Mouse (Mus musculus) Muller cell, postnatal 12 days (primary cell): ENCODE data around the gene Dapp1.
"Not testable (repeated sequence)": the region's sequence is repeated elsewhere in the genome, so short reads cannot be mapped to it uniquely, and the experiment has no call there.

Experiments used
- DNase-seq: peaks from one replicate; pipeline ENCODE4 v3.0.0-alpha.2; 2015; ENCODE audit errors: inconsistent ontology term

The Dapp1 gene

DNA sequence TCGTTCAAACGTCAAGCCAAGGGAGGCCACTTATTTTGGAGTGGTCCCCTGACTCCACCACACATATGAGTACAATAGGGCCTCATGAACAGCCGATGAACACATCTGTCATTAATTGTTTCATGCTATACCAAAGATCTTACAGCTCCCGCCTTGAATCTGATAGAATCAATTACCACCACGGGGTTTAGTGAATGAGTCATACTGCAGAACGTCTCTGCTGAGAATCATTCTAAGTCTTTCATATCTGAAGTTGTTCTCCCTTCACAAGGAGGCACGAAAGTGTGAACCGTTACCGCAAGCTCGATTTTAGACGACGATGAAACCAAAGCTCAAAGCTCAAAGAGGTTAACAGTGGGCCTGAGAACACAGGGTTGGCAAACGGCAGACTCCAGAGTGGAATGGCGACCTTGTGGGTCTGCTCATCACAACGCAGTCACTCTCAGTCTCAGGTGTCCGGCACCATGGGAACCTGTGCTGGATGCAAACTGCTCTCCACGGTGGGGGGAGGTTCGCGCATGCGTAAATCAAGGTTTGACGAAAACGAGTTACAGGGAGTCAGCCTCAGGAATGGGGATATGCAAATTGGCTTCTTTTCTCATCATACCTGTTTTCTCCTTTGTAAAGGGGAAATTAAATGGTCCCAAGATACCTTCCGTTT, 27.0 kb downstream of the Dapp1 start:
- no peak for DNase-seq

- peak; percentile 29 for DNase-seq
Measured at GRCm38 (mm10) chr3:137952914-137953880, 28.1 kb downstream of the Dapp1 start.

DNA sequence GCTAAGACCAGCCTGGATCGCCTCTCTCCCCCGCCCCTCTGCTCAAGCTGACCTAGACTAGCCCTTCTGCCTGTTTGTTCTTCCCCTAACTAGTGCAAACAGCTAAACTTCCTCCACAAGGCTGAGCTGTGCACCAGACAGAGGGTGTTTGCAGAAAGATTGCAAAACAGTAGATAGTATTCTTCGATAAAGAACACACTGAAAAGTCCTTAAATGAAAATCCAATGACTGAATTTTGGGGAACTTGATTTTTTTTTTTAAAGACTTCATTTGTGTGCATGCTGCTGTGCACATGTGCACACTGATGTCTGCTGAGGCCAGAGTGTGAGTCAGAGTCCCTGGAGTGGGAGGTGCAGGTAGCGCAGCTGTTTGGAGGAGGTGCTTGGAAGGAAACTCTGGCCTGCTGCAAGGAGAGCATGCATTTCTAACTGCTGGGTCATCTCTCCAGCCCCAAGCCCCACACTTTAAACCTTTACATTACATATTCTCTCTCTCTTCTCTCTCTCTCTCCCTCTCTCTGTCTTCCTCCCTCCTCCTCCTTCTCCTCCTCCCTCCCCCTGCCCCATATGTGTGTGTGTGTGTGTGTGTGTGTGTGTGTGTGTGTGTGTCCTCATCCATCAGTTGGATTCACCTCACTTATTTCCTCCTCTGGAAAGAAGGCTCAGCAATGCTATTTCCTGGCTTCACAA, 29.0 kb downstream of the Dapp1 start:
- peak; percentile 41 for DNase-seq

DNA sequence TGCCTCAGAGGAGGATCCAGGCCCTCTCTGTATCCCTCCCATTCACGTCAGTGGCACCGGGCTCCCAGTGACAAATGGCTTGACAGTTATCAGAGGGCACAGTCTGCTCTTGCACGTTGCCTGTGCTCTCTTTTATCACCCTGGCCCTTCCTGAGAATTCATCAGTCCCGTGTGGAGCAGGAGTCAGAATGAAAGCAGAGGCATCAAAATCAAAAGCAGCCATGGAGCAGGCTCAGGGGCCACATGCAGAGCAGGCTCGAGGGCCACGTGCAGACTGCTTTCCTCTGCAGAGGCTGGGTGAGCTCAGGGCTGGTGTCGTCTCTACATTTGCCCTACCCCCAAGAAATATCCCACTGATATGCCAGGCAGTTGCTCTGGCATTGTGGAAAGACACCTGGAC, 29.5 kb downstream of the Dapp1 start:
- no peak for DNase-seq

GRCm38 (mm10) chr3:137951302-137951701, 30.0 kb downstream of the Dapp1 start:
- not testable (repeated sequence) for DNase-seq

GRCm38 (mm10) chr3:137950191-137950885, 31.0 kb downstream of the Dapp1 start:
- no peak for DNase-seq

DNA sequence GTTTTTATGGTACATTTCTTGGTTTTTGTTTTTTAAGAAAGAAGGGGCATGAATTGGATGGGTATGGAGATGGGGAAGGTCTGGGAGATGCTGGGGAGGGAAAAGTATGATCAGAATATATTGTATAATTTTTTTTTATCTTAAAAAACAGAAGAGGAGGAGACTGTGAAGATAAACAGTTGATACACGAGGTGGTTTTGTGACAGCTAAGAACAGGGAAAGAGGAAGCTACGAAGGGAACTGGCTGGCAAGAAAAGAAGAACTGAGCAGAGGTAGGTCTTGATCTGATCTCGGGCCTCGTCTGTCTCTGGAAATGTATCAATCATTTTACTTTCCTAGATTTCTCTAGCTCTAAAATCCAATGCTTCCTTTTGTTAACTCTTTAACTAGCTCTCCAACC, 33.8 kb downstream of the Dapp1 start:
- no peak for DNase-seq

DNA sequence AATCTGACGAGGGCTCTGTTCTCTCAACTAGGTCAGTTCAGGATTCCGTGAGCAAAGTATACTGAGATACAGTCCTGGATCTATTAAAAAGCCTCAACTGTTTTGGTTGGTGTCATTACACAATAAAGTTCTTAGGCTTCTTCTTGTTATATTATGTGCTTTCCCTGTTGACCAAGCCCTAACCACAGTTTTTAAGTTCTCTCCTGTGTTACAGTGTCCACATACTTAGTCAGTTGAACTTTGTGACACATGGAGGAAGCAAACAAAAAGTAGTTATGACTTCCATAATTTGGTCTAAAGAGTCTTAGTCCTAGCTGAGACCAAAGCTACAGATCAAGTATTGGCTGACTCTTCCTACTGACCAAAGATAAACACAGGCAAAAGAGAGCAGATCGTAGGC, 34.5 kb downstream of the Dapp1 start:
- no peak for DNase-seq

- no peak for DNase-seq
Measured at GRCm38 (mm10) chr3:137943737-137944154, 37.6 kb downstream of the Dapp1 start.

DNA sequence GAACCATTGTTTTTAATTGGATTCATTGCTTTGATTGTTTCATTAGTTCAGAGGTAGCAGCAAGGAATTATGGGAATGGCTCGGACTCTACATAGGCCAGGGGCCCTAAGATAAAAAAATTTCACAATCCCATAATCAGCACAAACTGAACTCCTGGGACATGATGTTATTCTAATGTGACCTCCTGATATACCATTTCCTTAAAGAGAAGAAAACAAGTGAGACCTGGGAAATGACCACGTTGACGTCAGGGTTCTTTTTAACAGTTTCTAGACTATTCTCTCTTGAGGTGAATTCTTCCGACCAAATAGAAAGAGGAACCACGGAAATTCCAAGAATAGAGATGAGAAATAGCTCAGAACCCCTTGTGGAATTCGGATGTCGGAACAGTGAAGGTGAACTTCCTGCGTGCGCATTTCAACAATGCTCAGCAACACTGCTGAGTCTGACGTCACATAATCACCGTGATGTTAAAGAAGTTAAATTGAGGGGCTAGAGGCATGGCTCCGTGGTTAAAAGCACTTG, 39.2 kb downstream of the Dapp1 start:
- DNase-seq: no peak

- DNase-seq: no peak
Measured at GRCm38 (mm10) chr3:137941555-137941954, 39.8 kb downstream of the Dapp1 start.

DNA sequence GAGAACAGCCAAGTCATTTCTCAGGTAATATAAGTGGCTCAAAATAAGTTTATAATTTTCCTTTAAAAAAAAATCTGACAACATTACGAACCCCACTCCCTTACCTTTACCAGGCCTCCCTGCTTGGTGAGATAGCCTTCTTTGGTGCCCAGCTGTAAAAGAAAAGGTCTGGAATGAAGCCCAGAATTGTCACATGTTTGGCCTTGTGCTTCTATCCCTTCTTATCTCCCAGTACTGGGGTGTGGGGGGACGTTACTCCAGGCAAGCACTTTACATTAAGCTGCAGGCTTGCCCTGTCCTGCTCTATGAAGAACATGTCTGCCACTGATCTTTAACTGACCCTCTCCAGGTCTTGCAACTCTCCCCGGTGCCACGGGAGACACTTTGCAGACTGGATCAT, 40.6 kb downstream of the Dapp1 start:
- no peak for DNase-seq

DNA sequence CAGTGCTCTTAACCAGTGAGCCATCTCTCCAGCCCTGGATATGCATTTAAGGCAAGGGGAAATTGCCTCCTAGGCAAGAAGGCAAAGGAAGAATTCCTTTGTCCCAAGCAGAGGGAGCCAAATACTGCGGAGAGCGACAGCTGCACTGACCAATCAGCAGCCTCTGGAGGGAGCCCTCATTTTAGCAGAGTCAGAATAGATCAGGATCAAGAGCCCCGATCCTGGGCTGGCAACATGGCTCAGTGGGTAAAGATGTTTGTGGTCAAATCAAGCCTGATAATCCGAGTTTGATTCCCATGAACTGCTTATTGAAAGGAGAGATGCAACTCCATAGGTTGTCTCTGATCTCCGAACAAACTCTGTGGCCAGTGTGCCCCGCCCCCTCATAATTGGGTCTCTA, 42.7 kb downstream of the Dapp1 start:
- peak; percentile 63 for DNase-seq

GRCm38 (mm10) chr3:137936541-137936940, 44.8 kb downstream of the Dapp1 start:
- DNase-seq: no peak

DNA sequence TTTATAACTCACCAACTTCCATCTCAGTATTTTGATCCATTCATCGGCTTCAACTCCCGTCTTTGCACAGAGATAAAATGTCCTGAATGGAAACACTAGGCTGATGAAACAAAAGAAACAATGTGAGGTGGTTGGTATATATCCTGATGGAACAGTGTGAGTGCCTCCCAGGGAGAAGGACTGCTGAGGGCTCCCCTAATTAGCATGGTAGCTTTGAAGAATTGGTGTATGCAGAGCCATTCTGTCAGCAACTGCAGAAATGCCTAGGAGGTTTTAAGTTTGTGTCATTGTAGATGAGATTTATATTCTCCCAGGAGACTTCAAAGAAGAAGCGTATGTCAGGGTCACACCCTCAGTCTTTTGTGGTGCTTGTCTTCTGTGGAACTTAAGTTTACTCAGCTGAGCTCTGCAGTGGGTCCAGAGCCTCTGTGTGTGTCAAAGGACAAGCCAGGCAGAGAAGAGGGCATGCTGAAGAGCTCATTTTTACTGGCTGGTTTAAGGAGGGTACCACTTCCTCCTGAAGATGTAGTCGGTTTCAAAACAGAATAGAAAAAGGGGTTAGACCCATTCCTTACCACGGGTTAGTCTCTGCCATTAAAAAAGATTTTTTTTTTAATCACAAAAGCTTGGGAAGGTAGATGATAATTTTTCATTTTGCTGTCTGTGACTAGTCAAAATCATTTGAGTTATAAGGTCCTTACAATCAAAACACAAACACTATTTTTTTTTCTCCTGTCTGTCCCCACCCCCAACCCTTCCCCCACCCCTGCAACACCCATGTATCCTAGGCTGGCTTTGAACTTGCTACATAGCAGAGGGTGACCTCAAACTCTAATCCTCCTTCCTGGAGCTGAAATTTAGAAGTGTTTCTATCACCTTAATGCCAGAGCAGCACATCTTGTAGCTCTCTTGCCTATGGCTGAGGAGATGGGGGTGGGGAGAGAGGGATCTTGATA, 45.5 kb downstream of the Dapp1 start:
- DNase-seq: no peak

DNA sequence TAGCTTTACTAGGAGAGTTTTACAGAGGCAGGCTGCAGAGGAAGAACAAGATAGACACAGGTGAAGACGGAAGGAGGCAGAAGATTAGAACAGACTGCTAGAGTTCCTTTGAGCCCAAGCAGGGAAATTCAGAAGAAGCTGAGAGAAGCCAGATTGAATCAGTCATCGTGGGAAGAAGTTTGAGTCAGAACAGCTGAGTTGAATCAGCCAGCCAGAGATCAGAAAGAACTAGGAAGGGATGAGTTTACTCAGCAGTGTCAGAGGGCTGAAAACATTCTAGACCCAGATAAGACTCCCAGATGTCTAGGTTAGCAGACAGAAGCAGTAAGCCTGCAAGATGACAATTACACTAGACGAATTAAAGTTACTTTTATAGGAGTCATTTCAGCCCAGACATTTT, 47.4 kb downstream of the Dapp1 start:
- DNase-seq: no peak

GRCm38 (mm10) chr3:137932748-137933147, 48.6 kb downstream of the Dapp1 start:
- no peak for DNase-seq

DNA sequence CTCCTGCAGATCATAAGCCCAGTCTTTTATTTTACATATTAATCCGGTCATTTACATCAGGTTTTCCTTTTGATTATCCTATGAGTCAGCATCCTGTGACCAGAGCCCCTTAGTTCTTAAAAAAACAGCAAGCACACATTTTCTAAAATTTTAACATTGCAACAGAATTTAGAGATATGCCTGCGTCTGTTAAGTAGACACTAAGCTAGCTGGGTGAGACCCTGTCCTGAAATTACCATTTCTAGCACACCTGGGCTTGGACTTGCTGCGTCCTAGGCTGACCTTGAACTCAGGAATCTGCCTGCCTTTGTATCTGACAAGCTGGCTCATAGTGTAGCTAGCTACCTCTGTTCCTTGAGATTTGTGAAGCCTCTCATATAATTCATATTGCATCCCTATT, 51.4 kb downstream of the Dapp1 start:
- no peak for DNase-seq

GRCm38 (mm10) chr3:137927010-137927409, 54.3 kb downstream of the Dapp1 start:
- no peak for DNase-seq

DNA sequence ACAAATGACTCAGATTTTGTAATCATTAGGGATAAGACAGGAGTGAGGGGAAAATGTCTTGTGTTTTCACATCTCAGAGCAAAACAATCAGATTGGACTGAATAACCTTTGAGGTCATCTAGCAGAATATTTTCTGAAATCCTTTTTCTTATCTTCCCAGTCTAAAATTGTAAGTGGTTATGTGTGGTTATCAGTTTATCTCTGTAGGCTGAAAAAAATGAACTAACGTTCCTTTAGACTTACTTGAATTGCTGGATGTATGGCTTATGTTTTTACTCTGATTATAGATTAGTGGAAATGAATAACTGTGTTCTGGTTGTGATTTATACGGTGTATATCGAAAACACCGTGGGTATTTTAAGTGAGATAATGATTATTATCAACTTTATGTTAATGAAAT, 60.8 kb downstream of the Dapp1 start:
- DNase-seq: no peak
